Mouse (Mus musculus) kidney, postnatal 14 days (tissue): ENCODE measurements around the gene Cyp4a32.
"Not testable (repeated sequence)": the region's sequence is repeated elsewhere in the genome, so short reads cannot be mapped to it uniquely, and the experiment has no call there.

Experiments
- DNase-seq: peaks from one replicate; pipeline ENCODE4 v3.0.0; 2022; ENCODE audit warnings: mixed read lengths

Cyp4a32 gene

DNA sequence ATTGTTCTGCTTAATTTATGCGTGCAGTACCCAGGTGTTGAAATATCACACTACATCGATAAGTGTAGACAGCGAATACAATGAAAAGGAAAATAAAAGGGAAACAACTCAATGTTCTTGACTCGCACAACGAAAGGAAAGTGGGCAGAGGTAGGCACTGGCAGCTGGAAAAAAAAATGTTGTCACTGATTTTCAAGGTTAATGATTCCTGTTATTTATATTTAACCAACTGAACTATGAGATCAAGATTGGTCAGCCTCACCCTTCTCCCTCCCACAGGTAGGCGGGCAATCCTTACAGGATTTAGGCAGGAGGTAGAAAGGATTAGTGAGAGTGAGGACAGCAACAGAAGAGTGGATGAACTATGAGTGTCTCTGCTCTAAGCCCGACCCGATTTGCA is at the start of gene Cyp4a32:
Cyp4a32 (plus strand) TSS at position 359 of the 400 bp plus-strand sequence.
- not testable (repeated sequence) for DNase-seq

- DNase-seq, result peak; percentile 29
Measured at GRCm38 (mm10) chr4:115552726-115553125, 48.0 kb upstream of the Cyp4a32 start.

DNA sequence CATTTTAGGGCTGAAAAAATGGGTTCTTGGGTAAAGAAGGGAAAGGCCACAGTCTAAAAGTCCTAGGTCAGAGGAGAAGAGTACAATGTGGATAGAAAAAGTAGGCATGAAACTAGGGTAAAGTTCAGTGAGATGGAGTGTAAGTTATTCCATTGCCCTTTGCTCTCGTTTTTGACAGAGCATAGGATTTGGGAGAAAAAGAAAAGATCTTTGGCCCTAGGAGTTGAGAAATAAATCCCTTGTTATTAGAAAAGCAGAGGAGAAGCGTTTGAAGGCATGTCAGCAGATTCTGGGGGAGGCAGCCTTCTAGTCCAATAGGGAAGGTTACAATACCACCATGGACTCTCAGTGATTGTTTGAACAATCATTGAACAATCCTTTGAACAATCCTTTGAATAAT is 45.3 kb upstream of the Cyp4a32 start:
- DNase-seq, result peak; percentile 37

- no peak for DNase-seq
Measured at GRCm38 (mm10) chr4:115557861-115558561, 42.8 kb upstream of the Cyp4a32 start.

GRCm38 (mm10) chr4:115561236-115561635 is 39.5 kb upstream of the Cyp4a32 start:
- DNase-seq, result not testable (repeated sequence)

- DNase-seq, result peak; percentile 56
Measured at GRCm38 (mm10) chr4:115563401-115563800, 37.4 kb upstream of the Cyp4a32 start, which contains the start of gene Cyp4a31. Cyp4a31 (plus strand) TSS chr4:115563649.

DNA sequence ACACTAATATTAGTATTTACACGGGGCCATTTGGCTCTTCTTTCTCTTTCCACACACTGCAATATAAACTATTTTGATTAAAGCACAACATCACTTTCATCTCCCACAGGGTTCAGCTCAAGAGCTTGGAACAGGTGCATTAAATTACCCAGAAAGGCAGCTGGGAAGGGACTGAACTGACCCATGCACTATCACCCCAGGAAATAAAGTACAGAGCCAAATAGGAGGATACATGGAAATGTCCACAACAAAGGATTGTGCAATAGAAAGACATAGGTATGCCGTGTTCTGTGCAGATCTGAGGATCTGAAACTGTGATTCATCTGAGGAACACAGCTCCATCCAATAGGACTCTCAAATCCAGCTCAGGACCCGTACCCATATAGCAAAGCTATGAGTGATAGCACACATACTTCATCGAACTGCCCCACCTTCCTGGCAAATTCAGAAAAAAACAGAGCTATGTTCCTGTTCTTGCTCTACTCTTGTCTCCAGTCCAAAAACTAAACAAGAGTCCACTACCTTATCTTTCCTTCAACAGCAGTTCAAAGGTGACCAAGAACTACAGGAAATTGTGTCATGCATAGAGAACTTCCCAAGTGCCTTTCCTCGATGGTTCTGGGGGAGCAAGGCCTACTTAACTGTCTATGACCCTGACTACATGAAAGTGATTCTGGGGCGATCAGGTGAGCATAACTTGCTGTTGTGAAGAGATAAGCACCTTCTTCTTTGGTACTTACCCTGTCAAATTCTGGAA is 36.1 kb upstream of the Cyp4a32 start:
- DNase-seq, result not testable (repeated sequence)

- no peak for DNase-seq
Measured at GRCm38 (mm10) chr4:115575255-115575654, 25.5 kb upstream of the Cyp4a32 start.

DNA sequence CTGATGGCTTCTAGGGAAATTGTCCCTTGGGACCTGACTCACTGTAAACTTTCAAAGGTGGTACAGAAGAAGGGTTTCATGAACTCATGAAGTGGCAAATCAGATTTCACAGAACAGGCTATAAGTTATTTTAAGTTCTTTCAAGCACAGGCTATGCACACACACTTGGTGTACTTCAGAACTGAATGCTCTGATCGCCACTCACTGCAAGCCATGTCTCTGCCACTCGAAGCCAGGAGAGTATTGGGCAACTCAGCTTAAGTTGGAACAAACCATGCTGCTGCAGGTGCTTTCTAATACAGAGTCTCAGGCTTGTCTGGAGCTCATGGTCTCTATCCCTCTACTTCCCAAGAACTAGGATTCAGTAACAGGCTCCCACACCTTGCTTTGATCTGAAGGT is 25.0 kb upstream of the Cyp4a32 start:
- no peak for DNase-seq

GRCm38 (mm10) chr4:115583036-115583435 is 17.7 kb upstream of the Cyp4a32 start:
- DNase-seq, result no peak

DNA sequence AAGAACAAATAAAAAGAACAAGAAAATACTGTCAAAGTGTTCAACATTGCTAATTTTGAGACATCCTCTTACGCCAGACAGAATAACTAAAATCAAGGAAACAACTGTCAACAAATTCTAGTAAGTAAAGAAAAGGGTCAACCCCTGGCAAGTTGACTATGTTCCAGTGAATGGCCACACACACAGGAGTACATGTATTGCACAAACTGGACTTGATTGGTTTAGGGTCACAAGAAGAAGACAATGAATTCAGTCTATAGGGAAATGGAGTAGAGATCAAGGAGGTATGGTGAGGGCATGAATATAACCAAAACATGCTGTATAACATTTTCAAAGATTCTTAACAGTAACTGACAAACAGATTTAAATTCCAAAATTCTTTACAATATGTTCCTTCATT is 4.4 kb upstream of the Cyp4a32 start:
- no peak for DNase-seq

- DNase-seq, result no peak
Measured at GRCm38 (mm10) chr4:115596824-115597336, 3.9 kb upstream of the Cyp4a32 start.

GRCm38 (mm10) chr4:115614005-115614404 is 13.2 kb downstream of the Cyp4a32 start:
- no peak for DNase-seq

DNA sequence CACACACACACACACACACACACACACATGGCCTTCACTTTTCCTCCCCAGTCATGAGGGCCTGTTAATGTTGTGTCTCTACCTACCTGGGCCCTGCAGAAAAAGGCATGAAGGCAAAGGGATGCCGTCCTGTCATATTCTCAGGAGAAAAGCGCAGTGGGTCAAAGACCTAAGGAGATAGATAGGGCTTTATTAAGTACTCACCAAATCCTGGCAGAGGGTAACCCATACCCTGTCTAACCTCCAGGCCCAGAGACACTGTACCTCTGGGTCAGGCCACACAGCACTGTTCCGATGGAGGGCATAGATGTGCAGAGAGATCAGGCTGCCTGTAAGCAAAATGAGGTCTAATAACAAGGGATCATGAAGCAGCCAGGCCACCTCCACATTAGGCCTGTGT is 24.8 kb downstream of the Cyp4a32 start:
- not testable (repeated sequence) for DNase-seq

- peak; percentile 82 for DNase-seq
Measured at GRCm38 (mm10) chr4:115642967-115643754, 42.4 kb downstream of the Cyp4a32 start.

DNA sequence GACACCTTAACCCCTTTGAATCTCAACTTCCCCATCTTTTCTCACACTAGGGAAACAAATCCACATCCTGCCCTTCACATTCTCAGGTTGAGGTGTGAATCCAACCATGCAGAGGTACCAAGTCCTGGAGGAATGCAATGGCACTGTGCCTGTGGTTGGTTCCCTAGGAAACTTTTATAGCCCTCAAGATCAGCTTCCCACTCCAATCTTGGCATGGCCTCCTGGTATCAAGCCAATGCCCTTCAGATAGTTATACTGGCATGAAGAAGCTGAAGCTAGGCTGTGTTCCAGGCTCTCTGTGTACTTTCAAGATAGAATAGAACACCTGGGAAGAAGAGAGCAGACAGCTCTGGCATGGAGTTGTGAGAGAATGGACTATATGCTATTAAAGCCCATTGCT is 44.6 kb downstream of the Cyp4a32 start:
- DNase-seq, result peak; percentile 80

DNA sequence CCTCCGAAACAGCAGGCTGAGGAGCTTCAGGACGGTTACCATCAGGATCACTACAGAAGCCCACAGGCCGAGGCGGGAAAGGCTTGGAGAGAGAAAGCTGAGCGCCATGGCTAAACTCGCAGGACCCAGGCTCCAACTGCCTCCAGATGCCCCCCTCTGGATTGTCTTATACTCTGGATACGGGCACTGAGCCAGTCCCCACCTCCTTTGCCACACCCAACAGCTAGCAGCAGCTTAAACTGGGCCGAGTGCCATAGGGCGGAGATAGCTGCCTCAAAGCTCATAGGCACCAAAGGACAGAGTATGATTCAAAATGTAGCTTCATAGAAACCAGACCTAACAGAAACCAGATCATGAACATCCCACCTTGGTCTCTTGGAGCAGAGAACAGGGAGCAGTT is 46.8 kb downstream of the Cyp4a32 start, which contains the start of gene Cyp4b1:
Cyp4b1 (minus strand) TSS at position 144 of the 400 bp plus-strand sequence.
- peak; percentile 79 for DNase-seq

DNA sequence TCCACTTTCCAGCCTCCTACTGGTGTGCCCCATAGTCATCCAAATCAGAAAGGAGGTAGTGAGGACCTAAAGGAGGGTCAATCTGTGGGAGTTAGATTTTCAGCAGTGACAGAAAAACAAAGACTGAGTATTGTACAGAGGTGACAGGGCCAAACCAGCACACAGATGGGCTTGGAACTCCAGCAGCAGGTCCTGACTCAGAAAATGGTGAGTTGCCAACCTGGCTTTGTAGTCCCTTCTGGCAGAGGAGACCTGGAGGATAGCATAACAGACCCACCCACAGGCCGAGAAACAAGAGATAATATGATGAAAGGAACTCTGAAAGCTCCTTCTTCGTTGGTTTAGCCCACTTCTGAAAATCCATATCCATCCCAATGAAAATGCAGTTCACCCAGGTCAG is 48.0 kb downstream of the Cyp4a32 start:
- no peak for DNase-seq

DNA sequence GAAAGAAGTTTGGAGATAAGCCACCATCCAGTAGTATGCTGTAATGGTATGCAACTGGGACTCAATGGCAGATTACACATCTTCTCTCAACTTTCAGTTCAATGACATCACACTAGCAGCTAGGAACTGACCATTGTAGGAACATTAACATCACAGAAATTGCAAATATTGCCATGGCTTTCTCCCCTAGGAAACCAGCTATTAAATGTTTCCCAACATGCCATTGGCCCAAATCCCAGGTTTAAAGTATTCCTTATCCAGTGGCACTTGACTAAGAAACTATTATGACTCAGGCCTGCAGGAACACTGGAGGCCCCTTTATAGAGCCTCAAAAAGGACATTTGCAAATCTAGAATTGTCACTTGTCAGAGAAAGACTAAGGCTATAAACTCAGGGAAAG is 48.6 kb downstream of the Cyp4a32 start:
- DNase-seq, result no peak

DNA sequence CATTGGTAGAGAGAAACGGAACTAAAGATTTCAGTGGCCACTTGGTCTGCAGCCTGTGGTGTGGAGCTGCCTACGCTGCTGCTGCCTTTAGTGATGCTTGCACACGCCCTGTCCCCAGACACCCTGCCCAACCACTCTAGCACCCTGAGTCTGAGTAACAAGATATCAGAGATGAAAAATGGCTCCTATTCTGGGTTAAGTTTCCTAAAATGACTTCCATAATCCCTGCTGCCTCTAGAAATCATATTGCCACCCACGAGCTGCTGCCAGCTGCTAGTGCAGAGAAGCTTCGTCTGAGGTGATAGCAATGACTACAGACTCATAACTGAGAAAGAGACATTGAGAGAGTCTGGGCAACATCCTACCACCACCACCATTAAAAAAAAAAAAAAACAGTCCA is 50.1 kb downstream of the Cyp4a32 start:
- DNase-seq, result no peak

- DNase-seq, result not testable (repeated sequence)
Measured at GRCm38 (mm10) chr4:115655841-115656534, 55.2 kb downstream of the Cyp4a32 start.

- not testable (repeated sequence) for DNase-seq
Measured at GRCm38 (mm10) chr4:115656535-115656922, 55.8 kb downstream of the Cyp4a32 start.
